Mouse (Mus musculus) heart, embryonic 14.5 days (tissue): ENCODE results near the gene Olfr348. TPM values are rescaled to one million over a fixed set of nuclear protein-coding genes. Genes with fewer than 3 reads are reported as not detected.

Experiments used
- ATAC-seq: fragments of 200-750 bp; cut with Nextera tagmentation; 2 replicates; pipeline ENCODE4 v1.8.0; 2017; ENCODE audit warnings: low read depth, moderate TSS enrichment; ENCODE audit not compliant: insufficient number of reproducible peaks, insufficient read depth, low FRiP score
- H3K27ac ChIP-seq, 2 experiments: fragments of 200-500 bp in 1 of 2; fragments of 300-500 bp in 1 of 2; sonication (generic) in 1 of 2; replicated peaks in 1 of 2; 2 replicates each; pipeline ENCODE4 v1.5.1; 2012 to 2014; ENCODE audit warnings: low read depth in 2 of 2, low read length in 2 of 2, control low read depth in 1 of 2, mild to moderate bottlenecking in 1 of 2, mixed read lengths in 1 of 2; ENCODE audit not compliant: control insufficient read depth in 1 of 2, insufficient read depth in 1 of 2
- H3K27me3 ChIP-seq: fragments of 300-500 bp; sonication (generic); 2 replicates; pipeline ENCODE4 v1.6.1; 2014; ENCODE audit warnings: mild to moderate bottlenecking, low read length, control low read depth; ENCODE audit not compliant: control insufficient read depth, insufficient read depth
- H3K36me3 ChIP-seq: fragments of 300-500 bp; sonication (generic); 2 replicates; pipeline ENCODE4 v1.6.1; 2014; ENCODE audit warnings: mild to moderate bottlenecking, control low read depth, low read length, mixed read lengths; ENCODE audit not compliant: control insufficient read depth, insufficient read depth
- H3K4me1 ChIP-seq, 2 experiments: fragments of 200-500 bp in 1 of 2; fragments of 300-500 bp in 1 of 2; sonication (generic) in 1 of 2; 2 replicates each; pipeline ENCODE4 v1.6.1; 2012 to 2014; ENCODE audit warnings: low read length in 2 of 2, control low read depth in 1 of 2, mixed read lengths in 1 of 2; ENCODE audit not compliant: control insufficient read depth in 2 of 2, insufficient read depth in 2 of 2
- H3K4me2 ChIP-seq: fragments of 300-500 bp; sonication (generic); 2 replicates; pipeline ENCODE4 v1.6.1; 2014; ENCODE audit warnings: mild to moderate bottlenecking, low read length
- H3K4me3 ChIP-seq, 2 experiments: fragments of 200-500 bp in 1 of 2; fragments of 300-500 bp in 1 of 2; sonication (generic) in 1 of 2; 2 replicates each; pipeline ENCODE4 v1.5.1; 2012 to 2014; ENCODE audit warnings: low read length in 2 of 2, mild to moderate bottlenecking in 2 of 2, control low read depth in 1 of 2, low read depth in 1 of 2, moderate library complexity in 1 of 2; ENCODE audit not compliant: control insufficient read depth in 1 of 2, insufficient read depth in 1 of 2
- H3K9ac ChIP-seq: fragments of 300-500 bp; sonication (generic); 2 replicates; pipeline ENCODE4 v1.6.1; 2014; ENCODE audit warnings: mild to moderate bottlenecking, low read length
- H3K9me3 ChIP-seq: fragments of 300-500 bp; sonication (generic); 2 replicates; pipeline ENCODE4 v1.6.1; 2016; ENCODE audit warnings: low read length, control low read depth; ENCODE audit not compliant: control insufficient read depth
- WGBS: fragments of 180-500 bp; shearing (Covaris S2); extraction: QIAGEN DNeasy Blood & Tissue Kit; methylation state at CpG from one replicate; pipeline ENCODE4 v1.1.7; 2014; 5-methylcytosine and 5-hydroxymethylcytosine counted together
- polyA plus RNA-seq: library from polyadenylated mRNA; unstranded; fragments of >200 nt; fragmentation: Nextera tagmentation; extraction: Ambion mirVana; gene quantifications from 2 replicates; pipeline ENCODE4 v1.2.1, GENCODE M21; 2014

The Olfr348 gene
- polyA plus RNA-seq, result not detected in 2 replicates

- Histone ChIP-seq H3K9me3 (0 out of 2 replicates have a peak, but pooled peaks cover 7% of the 10 kb centered on the region), H3K4me1 (no peaks in the 10 kb centered on the region), H3K27ac (no peak within 1 kb of the TSS), H3K9ac (no peak within 1 kb of the TSS), H3K4me2 (no peak within 1 kb of the TSS), H3K4me3 (no peak within 1 kb of the TSS), H3K36me3 (no peaks in the 10 kb centered on the region), H3K27me3 (no peaks in the 10 kb centered on the region)
- 62% methylated on average over 2 of the region's 2 CpGs for WGBS
- no peak for ATAC-seq
Measured at GRCm38 (mm10) chr2:36783976-36784375, at the start of gene Olfr348. TSS of gene Olfr348 (plus strand) at chr2:36784276.

- Histone ChIP-seq H3K27ac (no peak overlapping the region), H3K27me3 (no peaks in the 10 kb centered on the region), H3K4me3 (no peak overlapping the region), H3K9ac (no peak overlapping the region), H3K4me2 (no peak overlapping the region), H3K4me1 (no peaks in the 10 kb centered on the region), H3K36me3 (no peaks in the 10 kb centered on the region), H3K9me3 (0 out of 2 replicates have a peak, but pooled peaks cover 6% of the 10 kb centered on the region)
- ATAC-seq, result no peak
- 45% methylated on average over 3 of the region's 3 CpGs for WGBS
Measured at GRCm38 (mm10) chr2:36736226-36736625, 47.9 kb upstream of the Olfr348 start.

GRCm38 (mm10) chr2:36790238-36790637 lies 6.2 kb downstream of the Olfr348 start, which contains the start of gene Olfr50:
TSS of gene Olfr50 (plus strand) at chr2:36790538.
- Histone ChIP-seq H3K4me2 (no peak within 1 kb of the TSS), H3K9ac (no peak within 1 kb of the TSS), H3K27me3 (no peaks in the 10 kb centered on the region), H3K4me3 (no peak within 1 kb of the TSS), H3K36me3 (no peaks in the 10 kb centered on the region), H3K4me1 (no peaks in the 10 kb centered on the region), H3K9me3 (0 out of 2 replicates have a peak, but pooled peaks cover 11% of the 10 kb centered on the region), H3K27ac (no peak within 1 kb of the TSS)
- ATAC-seq, result no peak
- WGBS, result 69% methylated on average over 2 of the region's 2 CpGs

GRCm38 (mm10) chr2:36816932-36817331 lies 32.9 kb downstream of the Olfr348 start, which contains the start of gene Olfr3:
TSS of gene Olfr3 (minus strand) at chr2:36817032.
- Histone ChIP-seq H3K4me1 (no peaks in the 10 kb centered on the region), H3K4me2 (no peak within 1 kb of the TSS), H3K4me3 (no peak within 1 kb of the TSS), H3K9ac (no peak within 1 kb of the TSS), H3K27me3 (no peaks in the 10 kb centered on the region), H3K9me3 (peaks cover 6% of the 10 kb centered on the region; the same call in 1 of the 2 replicates), H3K36me3 (no peaks in the 10 kb centered on the region), H3K27ac (no peak within 1 kb of the TSS)
- no peak for ATAC-seq
- WGBS, result 62% methylated on average over 1 of the region's 1 CpGs

Other genes with a start within 250 kb of the Olfr348 start
- gene Olfr344, start 217.6 kb upstream of the Olfr348 start, polyA plus RNA-seq, result not detected in 2 replicates
- not detected in 2 replicates for gene Olfr345, start 144.2 kb upstream of the Olfr348 start, polyA plus RNA-seq
- gene Olfr346, start 98.5 kb upstream of the Olfr348 start, polyA plus RNA-seq, result not detected in 2 replicates
- gene Olfr347, start 52.4 kb upstream of the Olfr348 start, polyA plus RNA-seq, result not detected in 2 replicates
- gene Olfr50, start 6.3 kb downstream of the Olfr348 start, polyA plus RNA-seq, result not detected in 2 replicates
- not detected in 2 replicates for gene Olfr3, start 32.8 kb downstream of the Olfr348 start, polyA plus RNA-seq
- not detected in 2 replicates for gene Olfr350, start 62.0 kb downstream of the Olfr348 start, polyA plus RNA-seq
- not detected in 2 replicates for gene Olfr351, start 78.4 kb downstream of the Olfr348 start, polyA plus RNA-seq
- gene Olfr352, start 84.2 kb downstream of the Olfr348 start, polyA plus RNA-seq, result not detected in 2 replicates
- not detected in 2 replicates for gene Olfr353, start 108.7 kb downstream of the Olfr348 start, polyA plus RNA-seq
- not detected in 2 replicates for gene Olfr354, start 121.4 kb downstream of the Olfr348 start, polyA plus RNA-seq
- not detected in 2 replicates for gene Olfr355, start 144.6 kb downstream of the Olfr348 start, polyA plus RNA-seq
- gene Olfr356, start 152.8 kb downstream of the Olfr348 start, polyA plus RNA-seq, result not detected in 2 replicates
- gene Olfr357, start 209.6 kb downstream of the Olfr348 start, polyA plus RNA-seq, result not detected in 2 replicates
- not detected in 2 replicates for gene Olfr358, start 225.1 kb downstream of the Olfr348 start, polyA plus RNA-seq